Mouse (Mus musculus): Measurements from ENCODE around the gene Zic4. TPM values are rescaled to one million over a fixed set of nuclear protein-coding genes. Genes with fewer than 3 reads are reported as not detected.

Gene Zic4
- polyA plus RNA-seq, 1 experiment, result not detected

GRCm38 (mm10) chr9:91386502-91386890, 24.3 kb downstream of the Zic4 start:
- 17% methylated on average over 17 of the region's 17 CpGs for WGBS
- peaks cover 6% of the 10 kb centered on the region for H3K4me1 ChIP-seq (ENCODE audit: control insufficient read depth, insufficient read depth, low read length)
- TF ChIP-seq POLR2A (IDR thresholded peaks at IDR 0.05; ENCODE audit: insufficient read depth, low read depth, low read length) (no peak), CTCF (IDR thresholded peaks at IDR 0.05; ENCODE audit: insufficient read depth, low read depth, low read length) (no peak)
- no peak overlapping the region for H3K4me3 ChIP-seq (ENCODE audit: insufficient read depth, low read depth, low read length)
- H3K27ac ChIP-seq (ENCODE audit: insufficient read depth, low read depth, low read length), result no peak overlapping the region

- no peak overlapping the region for H3K27ac ChIP-seq (ENCODE audit: insufficient read depth, low read depth, low read length)
- TF ChIP-seq POLR2A (IDR thresholded peaks at IDR 0.05; ENCODE audit: insufficient read depth, low read depth, low read length) (no peak), CTCF (IDR thresholded peaks at IDR 0.05; ENCODE audit: insufficient read depth, low read depth, low read length) (no peak)
- peaks cover 5% of the 10 kb centered on the region; the same call in 1 of the 2 replicates for H3K4me1 ChIP-seq (ENCODE audit: control insufficient read depth, insufficient read depth, low read length)
- H3K4me3 ChIP-seq (ENCODE audit: insufficient read depth, low read depth, low read length), result no peak overlapping the region
- 15% methylated on average over 31 of the region's 31 CpGs for WGBS
Measured at GRCm38 (mm10) chr9:91386891-91387739, 24.9 kb downstream of the Zic4 start.

GRCm38 (mm10) chr9:91387740-91388080, 25.5 kb downstream of the Zic4 start:
- no peak for TF ChIP-seq POLR2A (IDR thresholded peaks at IDR 0.05; ENCODE audit: insufficient read depth, low read depth, low read length)
- TF ChIP-seq CTCF (IDR thresholded peaks at IDR 0.05; ENCODE audit: insufficient read depth, low read depth, low read length), result no peak
- Histone ChIP-seq H3K27ac (ENCODE audit: insufficient read depth, low read depth, low read length) (no peak overlapping the region), H3K4me1 (ENCODE audit: control insufficient read depth, insufficient read depth, low read length) (peaks cover 5% of the 10 kb centered on the region; the same call in 1 of the 2 replicates), H3K4me3 (ENCODE audit: insufficient read depth, low read depth, low read length) (no peak overlapping the region)
- 33% methylated on average over 5 of the region's 5 CpGs for WGBS

GRCm38 (mm10) chr9:91388173-91388572, 26.0 kb downstream of the Zic4 start:
- H3K4me1 ChIP-seq (ENCODE audit: control insufficient read depth, insufficient read depth, low read length), result peaks cover 5% of the 10 kb centered on the region; the same call in 1 of the 2 replicates
- TF ChIP-seq POLR2A (IDR thresholded peaks at IDR 0.05; ENCODE audit: insufficient read depth, low read depth, low read length) (no peak), CTCF (IDR thresholded peaks at IDR 0.05; ENCODE audit: insufficient read depth, low read depth, low read length) (no peak)
- H3K27ac ChIP-seq (ENCODE audit: insufficient read depth, low read depth, low read length), result no peak overlapping the region
- WGBS, result 40% methylated on average over 4 of the region's 4 CpGs
- no peak overlapping the region for H3K4me3 ChIP-seq (ENCODE audit: insufficient read depth, low read depth, low read length)

GRCm38 (mm10) chr9:91393376-91394068, 31.3 kb downstream of the Zic4 start:
- TF ChIP-seq POLR2A (IDR thresholded peaks at IDR 0.05; ENCODE audit: insufficient read depth, low read depth, low read length), result no peak
- no peak for TF ChIP-seq CTCF (IDR thresholded peaks at IDR 0.05; ENCODE audit: insufficient read depth, low read depth, low read length)
- Histone ChIP-seq H3K27ac (ENCODE audit: insufficient read depth, low read depth, low read length) (no peak overlapping the region), H3K4me1 (ENCODE audit: control insufficient read depth, insufficient read depth, low read length) (no peaks in the 10 kb centered on the region), H3K4me3 (ENCODE audit: insufficient read depth, low read depth, low read length) (no peak overlapping the region)
- WGBS, result 39% methylated on average over 8 of the region's 8 CpGs

- no peak overlapping the region for H3K27ac ChIP-seq (ENCODE audit: insufficient read depth, low read depth, low read length)
- no peak overlapping the region for H3K4me3 ChIP-seq (ENCODE audit: insufficient read depth, low read depth, low read length)
- WGBS, result 22% methylated on average over 14 of the region's 14 CpGs
- TF ChIP-seq POLR2A (IDR thresholded peaks at IDR 0.05; ENCODE audit: insufficient read depth, low read depth, low read length) (no peak), CTCF (IDR thresholded peaks at IDR 0.05; ENCODE audit: insufficient read depth, low read depth, low read length) (no peak)
- no peaks in the 10 kb centered on the region for H3K4me1 ChIP-seq (ENCODE audit: control insufficient read depth, insufficient read depth, low read length)
Measured at GRCm38 (mm10) chr9:91394211-91394646, 32.0 kb downstream of the Zic4 start.

- Histone ChIP-seq H3K4me1 (ENCODE audit: control insufficient read depth, insufficient read depth, low read length) (no peaks in the 10 kb centered on the region), H3K4me3 (ENCODE audit: insufficient read depth, low read depth, low read length) (no peak overlapping the region), H3K27ac (ENCODE audit: insufficient read depth, low read depth, low read length) (no peak overlapping the region)
- TF ChIP-seq CTCF (IDR thresholded peaks at IDR 0.05; ENCODE audit: insufficient read depth, low read depth, low read length), result no peak
- TF ChIP-seq POLR2A (IDR thresholded peaks at IDR 0.05; ENCODE audit: insufficient read depth, low read depth, low read length), result no peak
- WGBS, result 22% methylated on average over 14 of the region's 14 CpGs
Measured at GRCm38 (mm10) chr9:91395066-91395772, 33.0 kb downstream of the Zic4 start.

- TF ChIP-seq CTCF (IDR thresholded peaks at IDR 0.05; ENCODE audit: insufficient read depth, low read depth, low read length), result no peak
- TF ChIP-seq POLR2A (IDR thresholded peaks at IDR 0.05; ENCODE audit: insufficient read depth, low read depth, low read length), result no peak
- 61% methylated on average over 7 of the region's 7 CpGs for WGBS
- no peak overlapping the region for H3K27ac ChIP-seq (ENCODE audit: insufficient read depth, low read depth, low read length)
- no peak overlapping the region for H3K4me3 ChIP-seq (ENCODE audit: insufficient read depth, low read depth, low read length)
- H3K4me1 ChIP-seq (ENCODE audit: control insufficient read depth, insufficient read depth, low read length), result no peaks in the 10 kb centered on the region
Measured at GRCm38 (mm10) chr9:91399976-91400375, 37.8 kb downstream of the Zic4 start.

Data from olfactory bulb, adult 2 months (tissue).